Mouse (Mus musculus) limb, embryonic 14.5 days (tissue): Measurements from ENCODE around the gene Tnfsf12. TPM values are rescaled to one million over a fixed set of nuclear protein-coding genes. Genes with fewer than 3 reads are reported as not detected.
A peak's percentile ranks its signal among the peaks of the same experiment; 100 is the strongest.

Experiments
- ATAC-seq: fragments of 200-750 bp; cut with Nextera tagmentation; 2 replicates; pipeline ENCODE4 v1.8.0; 2017; ENCODE audit warnings: low read depth, moderate number of reproducible peaks, moderate TSS enrichment; ENCODE audit not compliant: low FRiP score
- DNase-seq: peaks from one replicate; pipeline ENCODE4 v3.0.0-alpha.2; 2015; ENCODE audit warnings: low spot score
- H3K27ac ChIP-seq: fragments of 300-500 bp; sonication (generic); replicated peaks from 2 replicates; pipeline ENCODE4 v1.5.1; 2014; ENCODE audit warnings: low read depth, mild to moderate bottlenecking, low read length, moderate library complexity, mixed read lengths
- H3K27me3 ChIP-seq: fragments of 300-500 bp; sonication (generic); 2 replicates; pipeline ENCODE4 v1.6.1; 2014; ENCODE audit warnings: low read length, mixed read lengths; ENCODE audit not compliant: control insufficient read depth, insufficient read depth
- H3K36me3 ChIP-seq: fragments of 300-500 bp; sonication (generic); 2 replicates; pipeline ENCODE4 v1.6.1; 2014; ENCODE audit warnings: mild to moderate bottlenecking, low read length, moderate library complexity, mixed read lengths; ENCODE audit not compliant: control insufficient read depth, insufficient read depth
- H3K4me1 ChIP-seq: fragments of 300-500 bp; sonication (generic); 2 replicates; pipeline ENCODE4 v1.6.1; 2014; ENCODE audit warnings: antibody characterized with exemption, low read length, mixed read lengths; ENCODE audit not compliant: control insufficient read depth, insufficient read depth
- H3K4me2 ChIP-seq: fragments of 300-500 bp; sonication (generic); replicated peaks from 2 replicates; pipeline ENCODE4 v1.6.1; 2014; ENCODE audit warnings: low read depth, mild to moderate bottlenecking, low read length, moderate library complexity; ENCODE audit not compliant: severe bottlenecking
- H3K4me3 ChIP-seq: fragments of 300-500 bp; sonication (generic); replicated peaks from 2 replicates; pipeline ENCODE4 v1.5.1; 2014; ENCODE audit warnings: low read length
- H3K9ac ChIP-seq: fragments of 300-500 bp; sonication (generic); 2 replicates; pipeline ENCODE4 v1.6.1; 2014; ENCODE audit warnings: mild to moderate bottlenecking, low read depth, low read length, moderate library complexity; ENCODE audit not compliant: severe bottlenecking
- H3K9me3 ChIP-seq: fragments of 300-500 bp; sonication (generic); 2 replicates; pipeline ENCODE4 v1.6.1; 2016; ENCODE audit warnings: low read length; ENCODE audit not compliant: control insufficient read depth
- POLR2A ChIP-seq: fragments of 200-500 bp; IDR thresholded peaks from 2 replicates; pipeline ENCODE4 v1.8.0; 2012; ENCODE audit warnings: inconsistent platforms, mild to moderate bottlenecking, moderate library complexity, borderline replicate concordance; ENCODE audit not compliant: insufficient read depth, insufficient read length; ENCODE audit errors: extremely low read depth
- WGBS: fragments of 180-500 bp; shearing (Covaris S2); extraction: QIAGEN DNeasy Blood & Tissue Kit; methylation state at CpG from one replicate; pipeline ENCODE4 v1.1.7; 2014; 5-methylcytosine and 5-hydroxymethylcytosine counted together
- polyA plus RNA-seq, 2 experiments: library from polyadenylated mRNA; depleted of rRNA in 1 of 2; stranded (reverse) in 1 of 2; unstranded in 1 of 2; fragments of >200 nt; fragmentation: Nextera tagmentation in 1 of 2; extraction: Ambion mirVana in 1 of 2; gene quantifications; 2 replicates each; pipeline versions ENCODE4 v1.2.1 to v1.2.3; 2012 to 2014

Gene Tnfsf12
- polyA plus RNA-seq, 2 experiments, result 13.7 to 22.9 TPM

- DNase-seq (peak; percentile 97), ATAC-seq (peak; percentile 92)
- H3K27me3 ChIP-seq, result no peaks in the 10 kb centered on the region
- H3K4me2 ChIP-seq, result peak within 1 kb of the TSS; percentile 88
- H3K4me1 ChIP-seq, result peaks cover 35% of the 10 kb centered on the region
- H3K9me3 ChIP-seq, result no peaks in the 10 kb centered on the region
- peak; percentile 77; the same call in 1 of the 2 replicates for TF ChIP-seq POLR2A
- H3K27ac ChIP-seq, result peak within 1 kb of the TSS; percentile 87
- H3K4me3 ChIP-seq, result peak within 1 kb of the TSS; percentile 87
- peaks cover 38% of the 10 kb centered on the region for H3K36me3 ChIP-seq
- 2% methylated on average over 58 of the region's 80 CpGs for WGBS
- H3K9ac ChIP-seq, result peak within 1 kb of the TSS; percentile 74
Measured at GRCm38 (mm10) chr11:69681314-69682208, 14.1 kb downstream of the Tnfsf12 start, which contains the start of gene Senp3. TSS of gene Senp3 (minus strand) at chr11:69682084.

GRCm38 (mm10) chr11:69680136-69680855 lies 15.4 kb downstream of the Tnfsf12 start:
- peaks cover 51% of the 10 kb centered on the region for H3K36me3 ChIP-seq
- ATAC-seq, result no peak
- 90% methylated on average over 30 of the region's 30 CpGs for WGBS
- TF ChIP-seq POLR2A, result no peak
- no peaks in the 10 kb centered on the region for H3K27me3 ChIP-seq
- no peaks in the 10 kb centered on the region for H3K9me3 ChIP-seq
- peak overlapping the region; percentile 88 for H3K4me2 ChIP-seq
- peaks cover 23% of the 10 kb centered on the region for H3K4me1 ChIP-seq
- peak overlapping the region; percentile 87 for H3K4me3 ChIP-seq
- no peak overlapping the region for H3K27ac ChIP-seq
- no peak for DNase-seq
- peak overlapping the region; percentile 74; the same call in 1 of the 2 replicates for H3K9ac ChIP-seq

- no peak overlapping the region for H3K4me3 ChIP-seq
- H3K9ac ChIP-seq, result no peak overlapping the region
- H3K9me3 ChIP-seq, result no peaks in the 10 kb centered on the region
- H3K36me3 ChIP-seq, result peaks cover 62% of the 10 kb centered on the region
- no peaks in the 10 kb centered on the region for H3K27me3 ChIP-seq
- DNase-seq (no peak), ATAC-seq (no peak)
- H3K4me1 ChIP-seq, result peaks cover 23% of the 10 kb centered on the region
- WGBS, result 100% methylated on average over 2 of the region's 2 CpGs
- no peak overlapping the region for H3K4me2 ChIP-seq
- H3K27ac ChIP-seq, result no peak overlapping the region
- TF ChIP-seq POLR2A, result no peak
Measured at GRCm38 (mm10) chr11:69679144-69679543, 16.5 kb downstream of the Tnfsf12 start.

- Histone ChIP-seq H3K4me3 (peak within 1 kb of the TSS; percentile 100), H3K27me3 (no peaks in the 10 kb centered on the region), H3K27ac (peak within 1 kb of the TSS; percentile 97), H3K36me3 (peaks cover 85% of the 10 kb centered on the region), H3K9me3 (no peaks in the 10 kb centered on the region), H3K9ac (peak within 1 kb of the TSS; percentile 99), H3K4me2 (peak within 1 kb of the TSS; percentile 88), H3K4me1 (peaks cover 15% of the 10 kb centered on the region)
- peak; percentile 100 for DNase-seq
- WGBS, result under 1% methylated on average over 36 of the region's 36 CpGs
- TF ChIP-seq POLR2A, result peak; percentile 96; the same call in 1 of the 2 replicates
- ATAC-seq, result peak; percentile 97
Measured at GRCm38 (mm10) chr11:69672211-69672706, 23.4 kb downstream of the Tnfsf12 start, which contains the start of gene Eif4a1. TSS of gene Eif4a1 (minus strand) at chr11:69672423.

DNA sequence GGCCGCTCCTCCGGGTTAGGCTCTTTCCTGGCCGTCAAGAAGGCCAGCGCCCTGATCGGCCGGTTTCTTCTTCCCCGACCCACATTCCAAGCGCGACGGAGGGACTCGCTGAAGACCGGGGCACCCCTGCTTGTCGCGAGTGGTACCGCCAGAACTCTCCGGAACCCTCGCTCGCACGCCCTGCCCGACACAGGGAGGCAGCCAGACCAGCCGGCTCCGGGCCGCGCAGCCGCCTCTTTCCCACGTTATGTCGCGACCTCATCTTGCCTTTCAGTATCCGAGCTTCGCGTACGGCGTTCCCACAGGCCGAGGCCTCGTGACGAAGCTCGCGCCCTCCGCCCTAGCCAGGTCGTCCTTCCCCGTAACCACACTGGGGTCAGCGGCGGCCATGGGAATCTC lies 23.9 kb downstream of the Tnfsf12 start:
- ATAC-seq (no peak), DNase-seq (no peak)

More for the DNA sequence above, 23.9 kb downstream of the Tnfsf12 start:
- no peak for TF ChIP-seq POLR2A
- Histone ChIP-seq H3K4me2 (peak overlapping the region; percentile 88), H3K9me3 (no peaks in the 10 kb centered on the region), H3K27ac (peak overlapping the region; percentile 97), H3K4me3 (peak overlapping the region; percentile 100), H3K36me3 (peaks cover 84% of the 10 kb centered on the region), H3K9ac (peak overlapping the region; percentile 99), H3K27me3 (no peaks in the 10 kb centered on the region), H3K4me1 (peaks cover 15% of the 10 kb centered on the region)
- under 1% methylated on average over 43 of the region's 43 CpGs for WGBS
